Mouse (Mus musculus): Measurements from ENCODE around the gene Gje1.

- TF ChIP-seq CTCF (IDR thresholded peaks at IDR 0.05; ENCODE audit: insufficient read depth, low read length) (no peak), POLR2A (IDR thresholded peaks at IDR 0.05; ENCODE audit: borderline replicate concordance, extremely low read depth, low read depth, low read length) (no peak)
These were observed 14.8 kb downstream of the Gje1 start for GRCm38 (mm10) chr10:14703239-14703638.

All from lung, adult 2 months (tissue).